Mouse (Mus musculus) kidney, postnatal 25 days (tissue): Measurements from ENCODE around the gene Fam3b.

ENCODE experiments used
- DNase-seq, 2 experiments: peaks; one replicate each; pipeline ENCODE4 v3.0.0; 2021; ENCODE audit warnings: mixed read lengths in 2 of 2

Fam3b gene

GRCm38 (mm10) chr16:97514099-97514940, at the start of gene Fam3b:
Gene Fam3b (minus strand): TSS chr16:97514816.
- no peak for DNase-seq

DNA sequence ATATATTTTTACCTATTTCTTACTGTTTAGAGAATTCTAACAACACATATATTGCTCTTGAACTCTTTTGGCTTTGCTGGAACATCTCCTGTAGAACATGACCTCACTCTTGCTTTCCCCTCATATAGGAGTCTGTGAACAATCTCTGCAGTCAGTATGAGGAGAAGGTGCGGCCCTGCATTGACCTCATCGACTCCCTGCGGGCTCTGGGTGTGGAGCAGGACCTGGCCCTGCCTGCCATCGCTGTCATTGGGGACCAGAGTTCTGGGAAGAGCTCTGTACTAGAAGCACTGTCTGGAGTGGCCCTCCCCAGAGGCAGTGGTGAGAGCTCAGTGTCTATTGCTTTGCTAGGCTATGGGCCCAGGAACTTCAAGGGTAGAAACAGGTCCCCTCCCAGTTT, 29.7 kb upstream of the Fam3b start:
- no peak for DNase-seq

DNA sequence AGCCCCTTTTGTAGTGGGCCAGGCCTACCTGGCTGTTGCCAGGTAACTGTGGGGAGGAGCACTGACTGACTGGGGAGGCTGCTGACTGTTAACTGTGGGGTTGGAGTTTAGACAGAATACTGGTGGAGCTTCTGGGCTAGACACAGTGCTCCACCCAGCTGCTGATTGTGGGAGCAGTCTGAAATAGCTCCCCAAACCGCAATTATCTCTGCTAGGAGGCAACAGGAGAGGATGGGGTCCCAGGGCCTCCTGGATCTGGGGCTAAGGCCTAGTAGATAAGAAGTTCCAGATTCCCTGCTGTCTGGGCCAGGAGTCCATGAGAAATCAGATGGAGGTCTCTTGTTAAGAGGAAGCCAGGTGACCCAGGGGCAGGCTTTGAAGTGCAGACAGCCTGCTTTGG, 22.2 kb upstream of the Fam3b start:
- no peak for DNase-seq

DNA sequence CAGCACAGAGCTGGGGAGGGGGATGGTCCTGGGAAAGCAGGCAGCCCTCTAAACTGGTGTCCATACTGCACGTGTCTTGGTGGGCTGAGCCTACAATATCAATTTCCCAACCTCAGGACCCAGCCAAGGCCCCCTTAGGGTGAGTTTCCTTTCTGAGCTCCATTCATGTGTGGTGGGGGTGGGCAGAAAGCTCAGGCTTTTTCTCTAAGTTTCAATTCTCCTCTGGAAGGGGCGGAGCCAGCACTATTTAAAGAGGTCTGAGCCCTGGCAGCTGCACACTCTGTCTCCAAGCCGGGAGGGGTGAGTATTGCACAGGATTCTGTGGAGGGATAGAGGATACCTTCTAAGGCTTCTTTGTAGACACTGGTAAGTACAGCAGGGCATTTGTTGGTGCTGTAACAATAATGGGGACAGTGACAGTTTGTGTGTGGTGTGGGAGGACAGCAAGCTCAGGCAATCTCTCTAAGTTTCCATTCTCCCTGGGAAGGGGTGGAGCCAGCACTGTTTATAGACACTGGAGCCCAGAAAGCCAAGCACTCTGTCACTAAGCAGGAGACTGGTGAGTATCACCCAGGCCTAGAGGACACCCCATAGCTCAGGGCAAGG, 21.3 kb upstream of the Fam3b start:
- DNase-seq = peak; percentile 79 to 81

DNA sequence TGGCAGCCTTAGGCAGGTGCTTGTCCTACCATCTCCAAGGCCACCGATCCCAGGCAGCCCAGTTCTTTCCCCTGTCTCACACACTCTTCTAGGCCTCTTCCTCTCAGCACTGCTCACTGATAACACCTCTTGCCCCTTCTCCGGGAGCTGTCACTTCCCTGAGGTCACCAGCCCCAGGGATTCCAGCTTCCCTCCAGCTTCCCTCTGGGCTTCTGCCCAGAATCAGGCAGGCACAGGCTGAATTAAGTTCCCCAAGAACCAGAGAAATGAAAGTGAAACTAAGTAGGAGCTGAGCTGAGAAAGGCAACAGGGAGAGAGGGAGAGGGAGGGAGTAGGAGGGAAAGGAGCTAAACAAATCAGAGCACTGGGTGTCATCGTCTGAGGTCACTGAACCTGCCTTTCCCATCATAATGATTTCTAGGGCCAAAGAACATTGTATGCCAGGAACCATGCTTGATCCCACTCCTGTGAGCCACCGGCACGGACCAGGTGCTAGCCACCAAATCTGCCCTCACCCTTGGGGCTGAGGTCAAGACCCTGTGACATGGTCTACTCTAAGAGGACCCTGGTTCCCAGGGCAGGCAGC, 20.4 kb upstream of the Fam3b start:
- peak; percentile 48 to 77 for DNase-seq

GRCm38 (mm10) chr16:97534448-97534847, 19.8 kb upstream of the Fam3b start:
- peak; percentile 13 to 57 for DNase-seq

DNA sequence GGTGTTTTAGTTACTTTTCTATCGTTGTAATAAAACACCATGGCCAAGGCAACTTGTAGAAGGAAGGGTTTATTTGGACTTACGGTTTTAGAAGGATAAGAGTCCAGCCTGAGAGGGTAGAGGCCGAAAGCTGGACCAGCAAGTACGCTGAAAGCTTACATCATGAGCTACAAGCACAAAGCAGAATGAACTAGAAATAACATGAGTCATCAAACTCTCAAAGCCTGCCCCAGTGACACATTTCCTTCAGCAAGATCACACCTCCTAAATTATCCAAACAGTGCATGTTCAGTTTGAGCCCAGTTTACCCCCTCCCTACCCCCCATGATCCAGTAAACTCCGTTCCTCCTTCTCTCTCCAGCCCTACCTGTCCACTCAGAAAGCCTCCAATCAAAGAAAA, 19.1 kb upstream of the Fam3b start:
- DNase-seq = no peak

DNA sequence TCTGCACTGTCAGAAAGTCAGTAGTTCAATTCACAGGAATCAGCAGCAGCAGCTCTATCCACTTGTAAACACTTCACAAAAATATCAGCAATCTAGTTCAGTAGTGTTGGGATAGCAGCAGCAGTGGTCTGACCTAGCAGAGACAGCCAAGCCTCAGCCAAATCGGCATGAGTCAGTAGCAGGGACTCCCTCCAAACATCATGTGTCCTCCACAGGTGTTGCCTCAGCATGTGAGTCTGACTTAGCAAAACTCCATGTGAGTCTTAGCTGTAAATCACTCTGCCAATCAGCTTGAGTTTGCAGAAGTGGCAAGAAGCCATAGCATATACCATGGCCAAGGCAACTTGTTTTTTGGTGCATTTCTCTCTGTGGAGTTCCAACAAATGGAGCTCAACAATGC, 18.5 kb upstream of the Fam3b start:
- no peak for DNase-seq

GRCm38 (mm10) chr16:97529241-97529640, 14.6 kb upstream of the Fam3b start:
- no peak for DNase-seq

DNA sequence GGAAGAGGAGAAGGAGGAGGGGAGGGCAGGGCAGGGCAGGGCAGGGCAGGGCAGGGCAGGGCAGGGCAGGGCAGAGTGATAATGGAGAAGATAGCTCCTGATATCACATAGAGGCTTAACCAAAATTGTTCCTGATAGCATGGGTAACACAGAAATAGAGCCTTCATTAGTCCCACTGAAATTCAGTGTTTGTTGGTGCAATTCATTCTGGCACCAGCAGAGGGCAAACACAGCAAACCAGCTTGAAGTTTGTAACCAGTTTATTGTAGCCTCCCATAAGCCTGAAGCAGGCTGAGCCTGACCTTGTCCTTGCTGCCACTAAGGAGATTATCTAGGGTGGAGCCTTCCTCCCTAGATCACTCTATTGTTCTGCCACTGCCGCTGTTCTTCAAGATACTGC, 8.4 kb upstream of the Fam3b start:
- peak; percentile 56 to 74 for DNase-seq

GRCm38 (mm10) chr16:97521983-97522382, 7.4 kb upstream of the Fam3b start:
- DNase-seq = no peak

- DNase-seq = no peak
These were observed 1.7 kb upstream of the Fam3b start for GRCm38 (mm10) chr16:97516341-97516740.

- no peak for DNase-seq
These were observed 2.3 kb downstream of the Fam3b start for GRCm38 (mm10) chr16:97512347-97512751.

GRCm38 (mm10) chr16:97511495-97511894, 3.1 kb downstream of the Fam3b start:
- DNase-seq = no peak

DNA sequence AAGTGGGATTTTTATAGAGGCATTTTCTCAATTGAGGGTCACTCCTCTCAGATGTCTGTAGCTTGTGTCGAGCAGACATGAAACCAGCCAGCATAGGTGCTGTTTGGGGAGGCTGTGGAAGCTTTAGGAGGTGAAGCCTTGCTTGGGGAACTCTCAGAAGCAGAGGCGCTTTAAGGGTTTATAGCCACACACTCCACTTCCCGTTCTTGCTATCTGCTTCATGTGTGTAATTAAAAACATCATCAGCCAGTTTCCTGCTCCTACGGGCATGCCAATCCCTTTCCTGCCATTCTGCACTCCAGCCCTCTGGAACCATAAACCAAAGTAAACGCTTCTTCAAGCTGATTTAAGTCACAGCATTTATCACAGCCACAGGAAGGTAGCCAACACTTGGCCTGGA, 3.8 kb downstream of the Fam3b start:
- no peak for DNase-seq

DNA sequence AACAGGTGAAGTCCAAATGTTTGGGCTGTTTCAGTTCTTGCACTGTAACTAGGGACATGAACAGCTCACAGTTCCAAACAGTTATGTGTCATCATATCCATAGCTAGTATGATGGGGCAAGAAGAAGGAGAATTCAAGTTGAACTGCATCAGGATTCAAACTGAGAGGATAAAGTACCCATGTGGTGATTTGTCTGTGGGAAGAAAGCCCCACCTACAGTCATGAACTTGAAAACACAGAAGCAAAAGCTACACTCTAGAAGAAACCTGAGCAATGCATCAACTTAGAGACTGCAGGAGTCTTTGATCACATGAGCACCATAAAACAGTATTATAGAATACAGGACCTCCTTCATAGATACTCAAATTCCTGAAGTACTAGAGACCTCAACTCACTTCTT, 6.8 kb downstream of the Fam3b start:
- no peak for DNase-seq

GRCm38 (mm10) chr16:97504793-97505192, 9.8 kb downstream of the Fam3b start:
- peak in 1 of 2 experiments; percentile 44 for DNase-seq

DNA sequence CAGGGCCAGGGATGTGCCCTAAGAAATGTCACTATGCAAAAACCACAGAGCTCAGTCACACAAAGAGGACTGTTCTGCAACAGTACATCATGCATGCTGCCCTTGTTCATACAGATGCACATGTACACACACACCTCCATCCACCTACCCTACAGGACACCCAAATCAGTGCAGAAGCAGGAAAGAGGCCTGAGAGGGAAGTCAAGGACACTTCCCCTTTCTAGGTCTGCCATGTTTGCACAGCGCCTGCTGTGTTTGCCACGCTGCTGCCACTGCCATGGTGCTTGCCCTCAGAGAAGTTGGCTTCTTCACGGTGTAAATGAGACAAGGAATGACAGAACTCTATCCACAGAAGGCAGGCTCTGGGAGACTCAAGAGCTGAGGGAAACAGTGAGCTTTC, 10.8 kb downstream of the Fam3b start:
- no peak for DNase-seq

DNA sequence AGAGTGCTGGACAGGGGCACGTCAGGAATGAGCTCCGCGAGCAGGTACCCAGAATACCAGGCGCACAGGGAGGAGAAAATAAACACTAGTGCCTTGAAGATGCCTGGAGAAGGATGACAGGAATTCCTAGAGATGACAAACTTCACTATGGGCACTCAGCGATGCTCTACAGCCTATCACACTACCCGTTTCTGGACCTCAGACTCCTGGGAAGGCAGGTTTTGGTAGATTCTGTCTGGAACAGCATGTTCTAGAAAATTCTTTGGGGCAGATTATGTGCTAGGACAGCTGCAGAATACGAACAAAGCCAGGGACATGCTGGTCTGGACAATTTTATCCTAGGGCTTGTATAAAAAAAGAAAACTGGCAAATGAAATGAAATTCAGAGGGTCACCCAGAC, 13.7 kb downstream of the Fam3b start:
- no peak for DNase-seq

GRCm38 (mm10) chr16:97499450-97499849, 15.2 kb downstream of the Fam3b start:
- no peak for DNase-seq

- DNase-seq = no peak
These were observed 16.5 kb downstream of the Fam3b start for GRCm38 (mm10) chr16:97498139-97498538.

DNA sequence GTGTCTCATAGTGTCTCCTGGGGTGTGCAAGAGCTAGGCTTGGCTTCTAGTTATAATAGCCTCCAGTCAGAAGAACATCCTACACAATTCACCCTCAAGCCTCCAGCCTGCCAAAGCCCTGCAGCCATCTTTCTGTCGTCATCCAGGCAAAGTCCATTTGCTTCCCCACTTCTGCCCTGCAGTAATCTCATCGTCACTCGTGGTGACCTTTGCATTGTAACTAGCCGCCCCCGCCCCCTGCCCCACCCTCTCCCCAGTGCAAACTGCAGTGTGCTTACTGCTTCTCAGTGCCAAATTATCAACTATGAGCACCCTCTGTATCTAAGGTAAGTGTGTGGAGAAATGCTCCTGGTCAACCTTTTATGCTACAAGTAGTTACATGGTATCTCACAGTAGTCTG, 16.9 kb downstream of the Fam3b start:
- no peak for DNase-seq

DNA sequence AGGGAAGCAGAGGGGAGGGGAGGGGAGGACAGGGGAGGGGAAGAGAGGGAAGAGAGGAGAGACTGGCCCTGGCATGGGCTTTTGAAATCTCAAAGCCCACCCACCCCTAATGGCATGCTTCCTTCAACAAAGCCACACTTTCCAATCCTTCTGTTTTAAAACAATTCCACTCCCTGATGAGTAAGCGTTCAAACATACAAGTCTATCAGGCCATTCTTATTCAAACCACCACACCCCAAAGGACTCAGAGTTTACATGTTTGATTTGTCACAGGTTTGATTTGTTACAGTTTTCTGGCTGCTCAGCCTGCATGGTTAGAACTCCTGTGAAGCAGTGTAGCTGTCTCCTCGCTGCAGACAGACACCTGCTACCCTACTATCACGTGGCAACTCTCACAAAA, 18.6 kb downstream of the Fam3b start:
- no peak for DNase-seq

DNA sequence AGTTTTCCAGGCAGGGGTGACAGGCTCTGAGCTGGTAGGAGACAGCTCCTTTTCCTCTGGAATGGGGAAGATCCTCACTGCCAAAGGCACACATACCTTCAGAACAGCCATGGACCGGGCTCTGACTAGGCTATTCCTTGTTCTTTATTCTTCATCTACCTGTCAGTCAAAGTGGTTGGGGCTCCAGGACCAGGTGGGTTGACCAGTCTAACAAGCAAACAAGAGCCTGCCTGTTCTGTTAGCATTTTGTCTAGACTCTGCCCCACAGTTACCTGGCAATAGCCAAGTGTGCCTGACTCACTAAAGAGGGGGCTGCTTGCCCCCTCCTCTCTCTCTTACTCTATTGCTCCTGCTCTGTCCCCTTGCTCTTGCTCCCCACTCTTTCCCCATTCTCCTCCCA, 22.2 kb downstream of the Fam3b start:
- no peak for DNase-seq
